Mouse (Mus musculus): Measurements from ENCODE around the gene Mboat2. TPM values are rescaled to one million over a fixed set of nuclear protein-coding genes. Genes with fewer than 3 reads are reported as not detected.
A peak's percentile ranks its signal among the peaks of the same experiment; 100 is the strongest.

Gene Mboat2
- polyA plus RNA-seq, 1 experiment, result 6.2 TPM

DNA sequence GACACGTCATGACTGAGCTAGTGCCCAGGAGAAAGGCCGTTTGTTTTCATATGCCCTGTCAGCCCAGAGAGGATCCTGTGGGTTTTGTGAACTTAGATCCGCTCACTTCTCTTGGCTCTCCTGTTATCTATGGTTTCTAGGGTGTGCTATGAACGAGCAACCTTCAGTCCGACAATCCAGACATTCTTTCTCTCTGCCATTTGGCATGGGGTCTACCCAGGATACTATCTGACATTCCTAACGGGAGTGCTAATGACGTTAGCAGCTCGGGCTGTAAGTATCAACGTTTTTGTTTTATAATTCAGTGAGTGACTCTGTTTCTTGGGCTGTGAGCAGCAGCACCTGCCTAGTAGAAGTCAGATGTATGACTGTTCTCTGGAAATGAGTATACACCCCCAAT, 124.5 kb downstream of the Mboat2 start:
- no peaks in the 10 kb centered on the region for H3K27me3 ChIP-seq (replicated peaks; ENCODE audit: control insufficient read depth, insufficient read depth, low read length)
- WGBS, result 78% methylated on average over 9 of the region's 9 CpGs
- H3K36me3 ChIP-seq (ENCODE audit: control insufficient read depth, insufficient read depth, low read length), result no peaks in the 10 kb centered on the region
- peaks cover 6% of the 10 kb centered on the region for H3K4me1 ChIP-seq (ENCODE audit: control insufficient read depth, insufficient read depth, low read length)
- TF ChIP-seq POLR2A (IDR thresholded peaks at IDR 0.05; ENCODE audit: low read depth, low read length), result no peak
- no peak for TF ChIP-seq CTCF (conservative IDR thresholded peaks at IDR 0.05; ENCODE audit: insufficient read depth, insufficient read length, low read depth, low read length)
- DNase-seq, result no peak
- no peak overlapping the region for H3K27ac ChIP-seq (ENCODE audit: insufficient read depth, low read depth, low read length)
- no peak overlapping the region for H3K4me3 ChIP-seq (ENCODE audit: insufficient read depth, low read depth, low read length)

DNA sequence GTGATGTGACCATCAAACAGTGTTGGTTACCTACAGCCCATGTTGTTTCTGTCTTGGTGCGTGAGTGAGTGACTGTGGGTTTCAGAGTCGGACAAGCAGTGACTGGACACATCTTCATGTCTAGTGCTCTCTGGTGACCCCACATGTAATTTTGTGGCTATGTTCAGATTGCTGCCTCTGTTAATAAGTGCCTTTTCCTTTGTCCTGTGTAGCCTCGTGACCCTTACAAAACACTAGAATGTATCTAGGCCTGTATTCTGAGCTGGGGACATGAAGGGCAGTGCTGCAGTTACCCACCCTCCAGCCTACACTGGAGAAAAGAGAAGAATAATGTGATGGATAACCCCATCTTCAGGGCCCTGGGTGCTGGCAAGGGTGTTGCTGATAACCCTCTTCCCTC, 127.8 kb downstream of the Mboat2 start:
- WGBS, result 57% methylated on average over 3 of the region's 3 CpGs
- Histone ChIP-seq H3K27ac (ENCODE audit: insufficient read depth, low read depth, low read length) (no peak overlapping the region), H3K4me1 (ENCODE audit: control insufficient read depth, insufficient read depth, low read length) (peaks cover 10% of the 10 kb centered on the region), H3K4me3 (ENCODE audit: insufficient read depth, low read depth, low read length) (no peak overlapping the region), H3K36me3 (ENCODE audit: control insufficient read depth, insufficient read depth, low read length) (no peaks in the 10 kb centered on the region), H3K27me3 (replicated peaks; ENCODE audit: control insufficient read depth, insufficient read depth, low read length) (no peaks in the 10 kb centered on the region)
- TF ChIP-seq POLR2A (IDR thresholded peaks at IDR 0.05; ENCODE audit: low read depth, low read length) (no peak), CTCF (conservative IDR thresholded peaks at IDR 0.05; ENCODE audit: insufficient read depth, insufficient read length, low read depth, low read length) (no peak)
- peak; percentile 64 for DNase-seq

DNA sequence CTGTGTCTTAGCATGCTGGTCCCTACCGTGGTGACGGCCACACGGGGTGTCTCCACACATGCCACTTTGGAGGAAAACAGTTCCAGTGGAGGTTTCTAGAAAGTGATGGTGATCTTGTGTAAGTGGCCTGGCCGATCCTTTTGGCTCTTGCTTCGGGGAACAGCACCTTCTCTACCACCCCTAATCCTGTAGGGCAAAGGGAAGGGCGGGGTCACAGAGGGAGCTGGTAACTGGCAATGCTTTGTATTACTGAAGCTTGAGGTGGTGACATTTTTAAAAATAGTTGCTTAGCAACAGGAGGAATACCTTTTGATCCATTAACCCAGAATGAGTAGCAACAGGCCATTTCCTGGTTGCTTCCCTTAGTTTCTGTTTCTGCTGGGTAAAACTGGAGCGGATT, 131.1 kb downstream of the Mboat2 start:
- peaks cover 16% of the 10 kb centered on the region for H3K4me1 ChIP-seq (ENCODE audit: control insufficient read depth, insufficient read depth, low read length)
- TF ChIP-seq POLR2A (IDR thresholded peaks at IDR 0.05; ENCODE audit: low read depth, low read length) (no peak), CTCF (conservative IDR thresholded peaks at IDR 0.05; ENCODE audit: insufficient read depth, insufficient read length, low read depth, low read length) (no peak)
- H3K27ac ChIP-seq (ENCODE audit: insufficient read depth, low read depth, low read length), result peak overlapping the region; percentile 53
- peak; percentile 32 for DNase-seq
- no peaks in the 10 kb centered on the region for H3K36me3 ChIP-seq (ENCODE audit: control insufficient read depth, insufficient read depth, low read length)
- no peak overlapping the region for H3K4me3 ChIP-seq (ENCODE audit: insufficient read depth, low read depth, low read length)
- WGBS, result 64% methylated on average over 7 of the region's 7 CpGs
- H3K27me3 ChIP-seq (replicated peaks; ENCODE audit: control insufficient read depth, insufficient read depth, low read length), result no peaks in the 10 kb centered on the region

- peak; percentile 95 for DNase-seq
- Histone ChIP-seq H3K4me1 (ENCODE audit: control insufficient read depth, insufficient read depth, low read length) (peaks cover 16% of the 10 kb centered on the region), H3K27ac (ENCODE audit: insufficient read depth, low read depth, low read length) (peak overlapping the region; percentile 66; the same call in 1 of the 2 replicates), H3K27me3 (replicated peaks; ENCODE audit: control insufficient read depth, insufficient read depth, low read length) (no peaks in the 10 kb centered on the region), H3K4me3 (ENCODE audit: insufficient read depth, low read depth, low read length) (no peak overlapping the region), H3K36me3 (ENCODE audit: control insufficient read depth, insufficient read depth, low read length) (no peaks in the 10 kb centered on the region)
- TF ChIP-seq POLR2A (IDR thresholded peaks at IDR 0.05; ENCODE audit: low read depth, low read length) (no peak), CTCF (conservative IDR thresholded peaks at IDR 0.05; ENCODE audit: insufficient read depth, insufficient read length, low read depth, low read length) (no peak)
- 40% methylated on average over 11 of the region's 11 CpGs for WGBS
These were observed 131.8 kb downstream of the Mboat2 start for GRCm38 (mm10) chr12:24962362-24962967.

- Histone ChIP-seq H3K27me3 (replicated peaks; ENCODE audit: control insufficient read depth, insufficient read depth, low read length) (no peaks in the 10 kb centered on the region), H3K4me1 (ENCODE audit: control insufficient read depth, insufficient read depth, low read length) (peaks cover 13% of the 10 kb centered on the region), H3K27ac (ENCODE audit: insufficient read depth, low read depth, low read length) (peak overlapping the region; percentile 90), H3K36me3 (ENCODE audit: control insufficient read depth, insufficient read depth, low read length) (no peaks in the 10 kb centered on the region), H3K4me3 (ENCODE audit: insufficient read depth, low read depth, low read length) (no peak overlapping the region)
- TF ChIP-seq POLR2A (IDR thresholded peaks at IDR 0.05; ENCODE audit: low read depth, low read length), result no peak
- no peak for TF ChIP-seq CTCF (conservative IDR thresholded peaks at IDR 0.05; ENCODE audit: insufficient read depth, insufficient read length, low read depth, low read length)
- peak; percentile 76 for DNase-seq
- 42% methylated on average over 13 of the region's 13 CpGs for WGBS
These were observed 132.8 kb downstream of the Mboat2 start for GRCm38 (mm10) chr12:24963393-24964022.

DNA sequence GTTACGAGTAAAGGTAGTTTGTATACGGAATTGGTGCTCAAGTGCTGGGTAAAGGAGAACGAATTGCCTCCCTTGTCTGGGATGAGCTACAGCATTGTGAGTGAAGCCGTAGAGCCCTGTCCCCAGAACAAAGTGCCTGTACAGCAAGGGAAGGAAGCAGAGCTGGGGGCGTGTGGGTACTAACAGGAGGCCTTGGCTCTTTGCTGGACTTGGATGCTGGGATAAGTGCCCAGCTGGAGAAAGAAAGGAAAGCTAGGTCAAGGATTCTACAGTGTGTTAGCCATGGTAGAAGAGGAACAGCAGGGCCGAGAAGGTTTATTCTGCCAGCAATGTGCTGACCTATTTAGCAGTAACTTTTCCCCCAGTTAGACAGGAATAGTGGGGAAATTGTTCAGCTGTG, 134.7 kb downstream of the Mboat2 start:
- TF ChIP-seq CTCF (conservative IDR thresholded peaks at IDR 0.05; ENCODE audit: insufficient read depth, insufficient read length, low read depth, low read length) (no peak), POLR2A (IDR thresholded peaks at IDR 0.05; ENCODE audit: low read depth, low read length) (no peak)
- no peaks in the 10 kb centered on the region for H3K36me3 ChIP-seq (ENCODE audit: control insufficient read depth, insufficient read depth, low read length)
- H3K27me3 ChIP-seq (replicated peaks; ENCODE audit: control insufficient read depth, insufficient read depth, low read length), result no peaks in the 10 kb centered on the region
- WGBS, result 72% methylated on average over 6 of the region's 6 CpGs
- H3K27ac ChIP-seq (ENCODE audit: insufficient read depth, low read depth, low read length), result no peak overlapping the region
- peaks cover 11% of the 10 kb centered on the region for H3K4me1 ChIP-seq (ENCODE audit: control insufficient read depth, insufficient read depth, low read length)
- no peak overlapping the region for H3K4me3 ChIP-seq (ENCODE audit: insufficient read depth, low read depth, low read length)
- DNase-seq, result peak; percentile 10

- Histone ChIP-seq H3K27ac (ENCODE audit: insufficient read depth, low read depth, low read length) (no peak overlapping the region), H3K4me3 (ENCODE audit: insufficient read depth, low read depth, low read length) (no peak overlapping the region), H3K27me3 (replicated peaks; ENCODE audit: control insufficient read depth, insufficient read depth, low read length) (no peaks in the 10 kb centered on the region), H3K36me3 (ENCODE audit: control insufficient read depth, insufficient read depth, low read length) (no peaks in the 10 kb centered on the region), H3K4me1 (ENCODE audit: control insufficient read depth, insufficient read depth, low read length) (peaks cover 11% of the 10 kb centered on the region)
- WGBS, result 85% methylated on average over 2 of the region's 2 CpGs
- no peak for TF ChIP-seq POLR2A (IDR thresholded peaks at IDR 0.05; ENCODE audit: low read depth, low read length)
- TF ChIP-seq CTCF (conservative IDR thresholded peaks at IDR 0.05; ENCODE audit: insufficient read depth, insufficient read length, low read depth, low read length), result no peak
- no peak for DNase-seq
These were observed 135.4 kb downstream of the Mboat2 start for GRCm38 (mm10) chr12:24966046-24966445.

Data from kidney, adult 2 months (tissue).